Mouse (Mus musculus): Measurements from ENCODE around the gene Lsamp.

The Lsamp gene

DNA sequence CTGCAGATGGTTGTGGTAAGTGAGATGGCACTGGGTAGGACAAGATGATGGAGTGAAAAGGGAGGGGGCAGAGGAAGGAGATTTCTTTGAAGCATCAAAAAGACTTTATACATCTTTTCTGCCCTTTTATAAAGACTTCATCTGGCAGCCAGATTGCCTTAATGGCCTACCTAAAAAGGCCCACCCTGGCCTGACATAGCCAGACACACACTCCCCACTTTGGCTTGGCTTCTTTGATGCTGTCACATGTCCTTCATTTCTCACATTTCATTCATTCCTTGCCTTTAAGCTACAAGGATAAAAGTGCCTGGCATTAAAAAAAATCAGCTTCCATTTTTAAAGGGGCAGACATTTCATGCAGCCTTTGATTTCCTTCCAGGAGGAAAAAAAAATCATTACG lies 1803.0 kb downstream of the Lsamp start:
- DNase-seq: no peak

DNA sequence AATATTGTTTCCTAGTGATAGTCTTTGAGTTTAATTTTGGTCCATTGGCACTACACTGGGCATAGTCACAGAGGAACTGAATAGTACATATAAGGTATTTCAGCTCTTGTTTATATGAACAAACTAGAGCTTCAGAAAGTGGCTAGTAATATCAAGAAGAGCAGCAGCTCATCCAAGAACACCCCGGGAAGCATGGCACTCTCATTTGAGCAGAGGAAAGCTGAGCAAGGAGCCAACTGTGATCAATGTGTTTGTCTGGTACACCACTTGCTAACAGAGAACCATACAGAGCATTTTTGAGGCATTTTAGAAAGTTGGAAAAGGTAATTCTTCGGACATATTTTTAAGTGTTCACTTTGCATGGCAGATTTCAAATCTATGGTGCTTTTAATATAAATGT lies 1805.9 kb downstream of the Lsamp start:
- DNase-seq: no peak

DNA sequence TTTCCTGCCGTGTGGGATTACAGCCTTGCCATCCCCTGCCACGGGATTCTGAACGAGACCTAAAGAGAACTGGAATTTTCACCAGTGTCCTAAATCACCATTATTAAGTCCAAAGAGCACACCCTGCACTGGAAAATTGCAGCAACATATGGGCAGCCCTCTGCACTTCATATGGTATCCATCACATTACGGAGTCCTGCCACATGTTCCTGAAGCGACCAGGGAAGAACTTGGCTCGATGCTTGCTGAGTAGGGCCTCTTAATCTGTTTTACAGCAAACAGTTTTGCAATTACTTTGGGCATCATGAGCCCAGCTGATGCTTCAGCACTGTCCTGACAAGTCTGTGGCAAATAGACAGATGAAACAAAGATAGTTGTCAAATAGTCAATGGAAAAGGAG lies 1836.2 kb downstream of the Lsamp start:
- DNase-seq: peak; percentile 18

- DNase-seq: no peak
Observed at GRCm38 (mm10) chr16:41826899-41827604, 1842.9 kb downstream of the Lsamp start.

DNA sequence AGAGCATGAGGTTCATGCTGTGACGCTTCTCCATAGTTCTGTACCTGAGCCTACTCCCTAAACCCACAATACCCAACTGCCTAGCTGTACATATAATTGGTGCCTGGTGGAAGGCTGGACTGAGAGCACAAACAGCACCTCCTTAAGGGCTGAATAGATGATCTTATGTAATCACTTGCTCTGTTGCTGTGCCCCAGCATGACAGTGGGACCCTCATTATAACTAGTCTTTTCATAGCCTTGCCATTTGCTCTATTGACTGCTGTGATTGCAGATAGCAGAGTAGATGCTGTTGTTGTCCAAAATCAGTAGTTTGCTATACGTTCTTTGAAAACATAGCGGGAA lies 1843.4 kb downstream of the Lsamp start:
- DNase-seq: no peak

- DNase-seq: no peak
Observed at GRCm38 (mm10) chr16:41834637-41835036, 1850.5 kb downstream of the Lsamp start.

DNA sequence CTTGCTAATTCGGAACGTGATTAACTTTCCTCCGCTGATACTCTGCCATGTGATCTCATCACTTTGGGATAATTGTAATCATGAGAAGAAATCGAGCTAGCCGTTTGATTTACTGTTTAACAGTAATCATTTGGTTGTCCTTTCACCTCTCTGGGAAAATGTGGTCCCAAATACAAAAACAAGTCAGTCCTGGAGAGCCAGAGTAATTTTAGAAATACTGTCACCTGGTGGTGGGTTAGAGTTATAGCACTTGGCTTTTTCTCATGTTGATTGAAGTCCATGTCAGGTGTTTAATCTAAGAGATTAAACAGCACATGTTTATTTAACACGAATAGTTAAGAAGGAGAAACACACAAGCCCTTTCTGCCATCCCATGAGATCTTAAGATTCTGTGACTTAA lies 1851.6 kb downstream of the Lsamp start:
- no peak for DNase-seq

GRCm38 (mm10) chr16:41839751-41840404 lies 1855.7 kb downstream of the Lsamp start:
- DNase-seq: no peak

- DNase-seq: peak; percentile 54
Observed at GRCm38 (mm10) chr16:41846903-41847302, 1862.7 kb downstream of the Lsamp start.

- DNase-seq: no peak
Observed at GRCm38 (mm10) chr16:41871917-41872593, 1887.9 kb downstream of the Lsamp start.

- DNase-seq: no peak
Observed at GRCm38 (mm10) chr16:41888546-41889165, 1904.5 kb downstream of the Lsamp start.

DNA sequence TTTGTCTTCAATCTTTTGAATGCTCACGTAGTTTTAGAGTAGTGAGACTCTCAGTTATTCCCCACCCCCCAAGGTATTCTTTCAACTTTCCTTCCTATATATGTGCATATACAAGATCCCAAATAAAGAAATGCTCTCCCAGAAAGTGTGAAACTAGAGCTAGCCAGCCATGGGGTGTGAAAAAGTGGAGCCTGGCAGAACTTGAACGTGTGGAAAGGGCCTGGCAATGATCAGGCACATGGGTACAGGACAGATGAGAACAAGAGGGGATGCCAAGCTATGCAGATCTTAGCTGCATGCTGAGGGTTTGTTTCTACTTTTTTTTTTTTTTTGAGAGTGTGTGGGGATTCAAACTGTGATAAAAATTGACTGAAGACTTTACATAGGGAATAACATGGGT lies 1916.6 kb downstream of the Lsamp start:
- DNase-seq: no peak

- peak; percentile 23 for DNase-seq
Observed at GRCm38 (mm10) chr16:41903654-41904053, 1919.5 kb downstream of the Lsamp start.

- DNase-seq: no peak
Observed at GRCm38 (mm10) chr16:41912584-41913193, 1928.5 kb downstream of the Lsamp start.

DNA sequence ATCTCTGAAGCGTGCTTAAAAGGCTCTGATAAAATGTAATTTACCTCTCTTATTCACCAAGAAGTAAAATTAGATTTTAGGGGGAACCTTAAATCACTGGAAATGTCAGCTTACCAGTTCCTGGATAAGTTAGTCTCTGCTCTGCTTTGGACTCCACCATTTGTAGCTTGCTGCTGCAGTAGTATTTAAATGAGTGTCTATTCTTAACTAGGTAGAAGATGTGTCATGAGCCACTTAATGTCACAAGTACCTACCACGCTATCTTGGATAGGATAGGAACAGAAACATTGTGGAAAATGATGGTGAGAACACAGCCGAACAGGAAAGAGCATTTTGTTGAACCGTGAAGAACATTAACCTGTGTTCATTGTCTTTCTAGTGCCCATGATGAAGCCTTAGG lies 1929.2 kb downstream of the Lsamp start:
- no peak for DNase-seq

- no peak for DNase-seq
Observed at GRCm38 (mm10) chr16:41916342-41916741, 1932.2 kb downstream of the Lsamp start.

DNA sequence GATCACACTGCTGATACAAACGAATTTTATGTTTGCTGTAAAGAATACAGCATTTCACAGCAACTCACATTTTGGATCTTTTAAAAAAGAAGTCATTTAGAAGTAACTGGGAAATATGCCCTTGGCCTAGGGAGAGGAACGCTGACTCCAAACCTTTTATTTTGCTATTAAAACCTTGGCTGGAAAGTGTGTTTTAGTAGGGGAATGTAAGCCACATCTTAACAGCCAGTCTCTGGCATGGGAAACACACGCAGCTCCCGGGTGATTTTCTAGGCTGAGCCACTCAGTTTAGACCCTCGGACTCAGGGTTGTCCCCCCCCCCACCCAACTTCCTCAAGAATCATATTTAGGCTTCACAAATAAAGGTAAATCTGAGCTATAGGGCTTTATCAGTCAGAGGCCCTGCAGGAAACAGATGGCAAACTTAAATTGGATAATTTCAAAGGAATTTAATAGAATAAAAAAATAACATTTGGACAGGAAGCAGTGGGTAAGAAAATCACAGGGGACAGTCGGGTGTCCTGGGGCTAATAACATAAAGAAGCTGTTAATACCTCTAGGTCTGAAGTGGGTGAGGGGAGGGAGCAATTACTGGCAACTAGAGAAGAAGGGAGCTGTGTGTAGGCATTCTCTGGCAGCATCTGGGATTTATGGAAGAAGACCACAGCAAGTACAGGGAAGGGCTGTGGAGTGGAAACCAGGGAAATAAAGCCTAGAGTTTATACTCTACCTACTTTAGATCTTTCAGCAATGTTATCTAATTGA lies 1933.1 kb downstream of the Lsamp start:
- no peak for DNase-seq

DNA sequence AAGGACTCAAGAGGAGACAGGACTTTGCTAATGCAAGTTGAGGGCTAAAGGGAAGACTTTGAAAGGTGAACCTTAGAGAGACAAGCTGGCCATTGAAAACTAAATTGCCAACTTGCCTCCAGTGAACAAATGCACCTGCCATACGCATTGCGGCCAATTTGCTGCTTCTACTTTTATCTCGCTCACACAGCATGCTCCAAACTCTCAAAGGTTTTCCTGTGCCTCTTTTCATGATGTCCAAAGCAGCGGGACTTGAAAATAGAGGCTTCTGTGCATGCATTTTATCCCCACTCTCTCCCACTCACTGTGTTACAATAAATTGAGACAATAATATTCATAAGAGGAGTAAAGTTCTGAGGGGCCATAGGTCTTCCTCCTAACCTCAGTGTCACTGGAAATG lies 1945.4 kb downstream of the Lsamp start:
- DNase-seq: no peak

GRCm38 (mm10) chr16:41935701-41936100 lies 1951.5 kb downstream of the Lsamp start:
- DNase-seq: no peak

- no peak for DNase-seq
Observed at GRCm38 (mm10) chr16:41936908-41937595, 1952.9 kb downstream of the Lsamp start.

GRCm38 (mm10) chr16:41937596-41937990 lies 1953.4 kb downstream of the Lsamp start:
- no peak for DNase-seq

DNA sequence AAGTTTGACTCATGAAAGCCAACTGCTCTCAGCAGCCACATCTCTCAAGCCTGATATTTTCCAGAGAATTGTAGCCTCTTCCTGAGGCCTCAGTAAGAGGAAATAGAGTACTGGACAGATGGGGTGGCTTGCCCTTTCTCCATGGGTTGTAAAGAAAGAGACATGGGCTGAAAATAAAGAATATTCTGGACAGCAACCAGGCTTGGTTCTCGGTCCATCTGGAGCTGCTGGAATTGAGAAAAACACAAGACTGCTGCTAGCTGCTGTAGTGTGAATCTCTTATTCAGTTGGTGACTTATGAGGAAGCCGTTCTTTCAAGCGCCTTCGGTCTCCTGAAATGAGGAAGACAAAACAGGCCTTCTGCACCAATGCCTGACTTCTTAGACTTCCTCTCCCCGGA lies 1954.1 kb downstream of the Lsamp start:
- peak; percentile 47 for DNase-seq
